Mouse (Mus musculus): Measurements from ENCODE around the gene Capza1.

DNA sequence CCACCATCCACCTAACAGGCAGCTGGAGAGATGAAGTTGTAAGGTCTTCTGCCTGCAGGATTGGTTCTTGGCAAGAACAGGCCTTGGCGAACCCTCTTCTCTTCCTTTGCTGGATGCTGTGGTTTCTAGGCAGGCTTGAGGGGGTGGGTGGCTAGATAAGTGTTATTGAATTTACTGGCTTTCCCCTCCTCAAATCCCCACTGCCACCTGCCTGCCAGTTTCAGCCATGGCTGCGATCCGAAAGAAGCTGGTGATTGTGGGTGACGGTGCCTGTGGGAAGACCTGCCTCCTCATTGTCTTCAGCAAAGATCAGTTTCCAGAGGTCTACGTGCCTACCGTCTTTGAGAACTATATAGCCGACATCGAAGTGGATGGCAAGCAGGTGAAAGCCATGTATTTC is 72.6 kb downstream of the Capza1 start:
- no peak for TF ChIP-seq CTCF (IDR thresholded peaks at IDR 0.05; ENCODE audit: borderline replicate concordance, insufficient read depth, low read depth, low read length)
- no peak for TF ChIP-seq POLR2A (IDR thresholded peaks at IDR 0.05; ENCODE audit: borderline replicate concordance, insufficient read depth, low read length)
